Comparison of ENCODE assay signal across 14 mouse cellular contexts in the genomic region with DNA sequence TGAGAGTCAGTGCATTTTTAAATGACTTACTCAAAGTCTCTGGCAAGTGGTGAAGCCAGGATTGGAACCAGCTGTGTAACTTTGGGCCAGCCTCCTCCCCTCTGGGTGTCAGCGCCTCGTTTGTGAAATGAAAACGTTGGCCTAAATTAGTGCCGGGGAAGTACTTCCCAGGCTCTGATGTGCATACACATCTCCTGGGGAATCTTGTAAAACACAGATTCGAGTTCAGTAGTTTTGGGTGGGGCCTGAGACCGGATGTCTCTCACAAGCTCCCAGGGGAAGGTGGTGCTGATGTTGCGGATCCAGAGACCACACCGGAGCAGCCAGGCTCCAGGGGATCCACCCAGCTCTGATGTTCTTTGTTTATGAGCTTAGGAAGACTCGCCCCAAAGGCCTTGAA. TPM values are rescaled to one million over a fixed set of nuclear protein-coding genes. Genes with fewer than 3 reads are reported as not detected.
DNase-seq lines count a peak whose midpoint lies in the region; ATAC-seq lines count a peak whose summit lies in the region.
"Had no signal": no experiment of that assay in that cellular context is flagged by ENCODE, and none has a peak within 500 bp of the region (broad histone marks: within the 10 kb centered on the region; RNA-seq: fewer than 3 reads in every experiment).

No protein-coding gene starts in this region.

- no peak overlapping the region for H3K4me2 ChIP-seq in embryonic facial prominence, embryonic 13.5 days

- peak overlapping the region; percentile 57 for H3K27ac ChIP-seq in embryonic facial prominence, embryonic 13.5 days
- H3K27ac ChIP-seq in embryonic facial prominence, embryonic 10.5 days (replicated peaks): no peak overlapping the region
- H3K27ac ChIP-seq: layer of hippocampus, adult 2 months had no signal

- no peak for ATAC-seq in embryonic facial prominence, embryonic 13.5 days (ENCODE audit: insufficient number of reproducible peaks, insufficient read depth, low FRiP score, low TSS enrichment, low read depth)
- ATAC-seq: forebrain, embryonic 14.5 days; hindbrain, embryonic 16.5 days had no signal

- no peak overlapping the region for H3K9ac ChIP-seq in embryonic facial prominence, embryonic 13.5 days

- no peaks in the 10 kb centered on the region for H3K27me3 ChIP-seq in embryonic facial prominence, embryonic 13.5 days
- peaks cover 6% of the 10 kb centered on the region; the same call in 1 of the 2 replicates for H3K27me3 ChIP-seq in embryonic facial prominence, embryonic 10.5 days (replicated peaks; ENCODE audit: low read depth, poor library complexity, severe bottlenecking)

- 25% methylated on average over 9 of the region's 9 CpGs for WGBS in embryonic facial prominence, embryonic 13.5 days
- 49% methylated on average over 9 of the region's 9 CpGs for WGBS in embryonic facial prominence, embryonic 10.5 days

- DNase-seq in embryonic facial prominence, embryonic 10.5 days (ENCODE audit: low spot score): no peak
- DNase-seq in ES-CJ7 (ENCODE audit: low read depth, low spot score): peak; percentile 76
- peak; percentile 85 for DNase-seq in heart, adult 8-10 months (ENCODE audit: low spot score)
- DNase-seq in lung, postnatal 10 days: peak; percentile 78
- no peak for DNase-seq in thymus, postnatal 14 days
- no peak for DNase-seq in layer of hippocampus, postnatal 36 days
- no peak for DNase-seq in Muller cell, postnatal 12 days (ENCODE audit: inconsistent ontology term)
- DNase-seq: right cerebral cortex, postnatal 25 days; thymus, postnatal 36 days had no signal

- peaks cover 29% of the 10 kb centered on the region for H3K4me1 ChIP-seq in embryonic facial prominence, embryonic 13.5 days
- H3K4me1 ChIP-seq in embryonic facial prominence, embryonic 10.5 days: 0 out of 2 replicates have a peak, but pooled peaks cover 7% of the 10 kb centered on the region

- no peak overlapping the region for H3K4me3 ChIP-seq in embryonic facial prominence, embryonic 13.5 days
- no peak overlapping the region for H3K4me3 ChIP-seq in embryonic facial prominence, embryonic 10.5 days
- H3K4me3 ChIP-seq: layer of hippocampus, adult 2 months had no signal

- no peaks in the 10 kb centered on the region for H3K9me3 ChIP-seq in embryonic facial prominence, embryonic 13.5 days
- no peaks in the 10 kb centered on the region for H3K9me3 ChIP-seq in embryonic facial prominence, embryonic 10.5 days

- peaks cover 17% of the 10 kb centered on the region for H3K36me3 ChIP-seq in embryonic facial prominence, embryonic 13.5 days
- H3K36me3 ChIP-seq in embryonic facial prominence, embryonic 10.5 days (replicated peaks): peaks cover 12% of the 10 kb centered on the region

RNA-seq across cellular contexts. Expression of a gene that starts 10.6 kb away (rescaled TPM):
- polyA plus RNA-seq in embryonic facial prominence, embryonic 13.5 days (2015; fragmentation: Nextera tagmentation; extraction: Ambion mirVana): 78.0 and 85.6 TPM in 2 replicates
- polyA plus RNA-seq in embryonic facial prominence, embryonic 10.5 days (2016; fragmentation: Nextera tagmentation; extraction: Ambion mirVana): 29.0 and 32.2 TPM in 2 replicates
- 10 to 100 TPM in 1 of 4 experiments, 1 to 10 TPM in 3; 7.2 to 12.7 (median 8.4) TPM for total RNA-seq in heart, adult 8-10 months (2022)
- total RNA-seq in layer of hippocampus, postnatal 36 days (2021): 10 to 100 TPM; 14.0 to 16.6 TPM

RNA-seq across cellular contexts. Expression of a gene that starts 23.9 kb away (rescaled TPM):
- polyA plus RNA-seq in embryonic facial prominence, embryonic 13.5 days (2015; fragmentation: Nextera tagmentation; extraction: Ambion mirVana): 28.9 and 33.8 TPM in 2 replicates
- polyA plus RNA-seq in embryonic facial prominence, embryonic 10.5 days (2016; fragmentation: Nextera tagmentation; extraction: Ambion mirVana): 5.5 and 7.9 TPM in 2 replicates
- total RNA-seq in heart, adult 8-10 months (2022): 1 to 10 TPM in 2 of 4 experiments, under 1 TPM in 2; 0.44 to 2.4 (median 1.1) TPM
- total RNA-seq in layer of hippocampus, postnatal 36 days (2021): 1 to 10 TPM; 2.1 to 3.5 TPM
- total RNA-seq: common myeloid progenitor, adult 5-6 weeks had no signal

RNA-seq across cellular contexts. Expression of a gene that starts 35.4 kb away (rescaled TPM):
- 77.0 and 79.3 TPM in 2 replicates for polyA plus RNA-seq in embryonic facial prominence, embryonic 13.5 days (2015; fragmentation: Nextera tagmentation; extraction: Ambion mirVana)
- polyA plus RNA-seq in embryonic facial prominence, embryonic 10.5 days (2016; fragmentation: Nextera tagmentation; extraction: Ambion mirVana): 47.4 and 51.9 TPM in 2 replicates
- 10 to 100 TPM; 36.0 to 45.8 (median 40.9) TPM for total RNA-seq in heart, adult 8-10 months (2022)
- 100 to 1,000 TPM; 211 to 220 TPM for total RNA-seq in layer of hippocampus, postnatal 36 days (2021)

Comparison
In these comparisons a context has a peak if more than half of its experiments do, and no peak if none do; other contexts are left out.
1. DNase-seq: peak in ES-CJ7 (single experiment), heart, adult 8-10 months (single experiment) and lung, postnatal 10 days (single experiment); none in embryonic facial prominence, embryonic 10.5 days (single experiment), thymus, postnatal 14 days (single experiment), layer of hippocampus, postnatal 36 days (0 of 2) and Muller cell, postnatal 12 days (single experiment).
2. RNA of a gene that starts 35.4 kb away (total RNA-seq): 211 to 220 TPM in layer of hippocampus, postnatal 36 days; 36.0 to 45.8 TPM in heart, adult 8-10 months; every median in the first group is over 4 times any median in the second.